Mouse (Mus musculus) kidney, adult 9 months (tissue): ENCODE data around the gene Fkbp10.

Experiments used
- DNase-seq: peaks from one replicate; pipeline ENCODE4 v3.0.0; 2022

Gene Fkbp10

DNA sequence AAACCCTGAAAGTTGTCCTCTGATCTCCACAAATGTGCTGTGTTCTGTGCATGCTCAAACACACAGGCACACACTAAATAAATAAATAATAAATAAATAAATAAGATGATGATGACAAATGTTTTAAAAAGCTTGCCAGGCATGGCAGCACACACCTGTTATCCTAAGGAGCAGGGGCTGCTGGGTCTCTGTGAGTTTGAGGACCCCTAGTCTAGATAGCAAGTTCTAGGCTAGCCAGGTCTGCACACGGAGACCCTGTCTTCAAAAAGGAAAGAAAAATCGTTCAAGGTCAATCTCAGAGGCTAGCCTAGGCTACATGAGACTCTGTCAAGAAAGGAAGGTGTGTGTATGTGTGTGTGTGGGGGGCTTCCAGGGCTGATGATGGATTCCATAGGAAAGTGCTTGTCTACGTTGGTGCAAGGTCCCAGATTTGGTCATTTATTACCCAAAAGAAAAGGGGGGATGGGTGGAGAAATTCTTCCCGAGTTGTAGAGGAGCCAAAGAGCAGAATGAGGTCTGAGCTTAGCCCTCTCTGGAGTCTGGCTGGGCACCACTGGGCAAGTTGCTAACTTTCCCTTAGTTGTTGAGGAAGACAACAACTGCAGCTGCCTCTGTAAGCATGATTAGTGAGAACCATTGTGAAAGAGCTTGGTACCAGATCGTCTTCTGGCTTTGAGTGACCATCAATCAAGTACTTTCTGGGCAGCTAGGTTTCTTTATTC lies 21.0 kb upstream of the Fkbp10 start:
- peak; percentile 80 for DNase-seq

DNA sequence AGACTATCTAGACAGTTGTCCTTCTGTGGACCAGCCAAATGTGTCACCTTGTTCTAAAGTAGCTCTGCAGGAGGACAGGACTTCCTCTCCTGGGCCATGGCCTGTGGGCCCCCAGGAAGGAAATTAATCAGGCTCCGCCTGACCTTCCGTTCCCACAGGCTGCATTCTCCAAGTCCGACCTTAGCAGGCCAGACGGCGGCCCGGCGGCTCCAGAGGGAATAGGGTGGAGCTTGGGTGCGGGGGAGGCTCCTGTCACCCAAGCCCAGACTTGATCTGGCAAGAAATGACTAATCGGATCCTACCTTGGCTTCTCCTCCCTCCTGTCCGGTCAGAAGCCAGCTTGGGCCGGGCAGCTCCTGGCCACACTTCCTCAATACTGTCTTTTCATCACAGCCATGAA lies 20.3 kb upstream of the Fkbp10 start:
- peak; percentile 95 for DNase-seq

DNA sequence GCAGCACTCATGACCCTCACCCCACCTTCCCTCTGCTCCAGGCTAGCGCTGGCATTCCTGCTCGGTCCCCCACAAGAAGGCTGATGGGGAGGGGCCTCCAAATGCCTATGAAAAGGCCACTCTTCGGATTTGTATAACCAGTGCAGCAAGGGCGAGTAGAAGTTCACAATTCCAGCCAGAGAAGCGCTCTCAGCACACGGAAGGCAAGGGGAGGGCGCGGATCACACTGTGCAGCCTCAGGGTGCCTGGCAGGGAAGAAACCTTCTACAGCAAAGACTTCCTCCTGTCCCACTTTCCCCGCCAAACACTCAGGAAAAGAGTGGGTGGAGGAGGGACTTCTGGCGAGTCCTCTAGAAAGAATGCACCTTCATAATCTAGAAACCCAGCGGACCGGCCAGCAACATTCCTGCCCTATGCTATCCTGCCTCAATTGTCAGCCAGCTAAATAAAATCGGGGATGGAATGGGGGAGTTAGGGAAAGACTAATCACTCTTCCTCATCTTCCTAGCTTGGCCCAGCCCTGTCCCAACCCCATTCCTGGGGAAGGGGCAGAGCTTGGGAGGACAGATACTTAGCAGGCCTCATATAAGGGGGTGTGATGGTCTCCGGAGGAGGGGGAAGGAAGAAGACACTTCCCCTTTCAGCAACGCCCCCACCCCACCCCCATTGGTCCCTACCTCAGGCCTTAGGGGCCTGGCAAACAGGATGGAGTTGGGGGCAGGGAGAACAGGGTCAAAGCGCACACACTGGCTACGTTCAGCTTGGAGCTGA lies 19.5 kb upstream of the Fkbp10 start:
- peak; percentile 69 for DNase-seq

DNA sequence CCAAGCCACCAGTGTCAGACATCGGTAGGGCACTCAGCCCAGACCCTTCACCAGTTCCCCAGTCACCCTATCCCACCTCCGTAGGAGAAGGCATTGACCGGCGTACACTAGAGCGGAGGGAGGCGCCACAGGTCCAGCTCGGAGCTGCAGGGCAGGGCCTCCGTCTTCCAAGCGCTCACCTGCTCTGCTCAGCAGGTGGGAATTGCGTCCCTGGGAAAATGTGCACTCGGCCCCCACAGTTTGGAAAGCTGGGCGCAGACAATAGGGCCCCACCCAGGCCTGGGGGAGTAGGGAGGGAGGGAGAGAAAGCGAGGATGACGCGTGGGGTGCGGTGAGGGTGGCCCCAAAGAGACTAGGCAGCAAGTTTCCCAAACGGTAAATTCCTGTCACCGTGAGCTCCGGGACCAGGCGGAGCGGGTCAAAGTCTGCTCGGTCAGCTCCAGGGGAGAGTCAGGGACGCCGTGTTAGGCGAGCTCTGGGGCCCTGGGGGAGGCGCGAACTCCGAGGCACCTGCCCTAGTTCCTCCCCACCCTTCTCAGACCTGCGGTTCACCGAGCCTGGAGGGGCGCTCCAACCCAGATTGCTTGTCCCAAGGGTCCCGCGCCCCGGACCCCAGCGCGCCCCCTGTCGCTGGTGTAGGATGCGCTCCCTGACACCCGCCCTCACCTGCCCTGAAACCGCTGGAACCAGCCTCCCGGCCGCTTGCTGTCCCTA lies 18.5 kb upstream of the Fkbp10 start:
- peak; percentile 78 for DNase-seq

DNA sequence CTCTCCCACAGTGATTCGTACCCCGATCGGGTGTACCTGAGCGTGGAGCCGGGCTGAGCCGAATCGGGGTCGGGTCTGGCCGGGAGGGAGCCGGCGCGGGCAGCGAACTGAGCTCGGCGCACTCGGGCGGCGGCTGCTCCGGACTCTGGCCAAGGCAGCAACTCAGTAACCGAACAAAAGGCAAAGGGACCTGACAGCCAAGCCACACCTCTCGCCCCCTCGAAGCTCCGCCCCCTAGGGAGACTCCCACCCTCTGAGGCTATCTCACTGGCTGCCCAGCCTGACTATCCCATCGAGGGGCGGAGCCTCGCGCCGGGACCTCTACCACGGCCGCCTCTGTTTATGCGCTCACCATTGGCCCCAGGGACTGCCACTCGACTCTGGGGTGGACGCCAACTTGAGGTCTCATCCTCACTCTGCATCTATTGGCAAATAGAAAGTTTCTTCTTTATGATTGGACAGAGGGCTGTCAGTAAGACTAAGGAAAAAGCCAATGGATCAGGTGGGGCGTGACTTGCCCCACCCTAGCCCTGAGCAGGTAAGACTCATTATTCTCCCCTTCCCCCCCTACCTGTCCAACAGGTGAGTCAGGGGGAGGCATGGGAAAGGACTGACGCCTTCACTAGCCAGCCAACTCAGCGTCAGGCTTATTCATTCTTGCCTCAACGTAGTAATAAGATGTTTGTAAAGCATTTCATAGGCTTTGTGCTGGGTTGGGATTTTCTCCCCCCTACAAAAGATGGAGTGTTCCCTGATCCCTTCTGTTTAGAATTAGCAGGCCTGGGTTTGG lies 17.7 kb upstream of the Fkbp10 start, which contains the start of gene Jup:
Gene Jup (minus strand): TSS at position 164 of the 790 bp plus-strand sequence.
- DNase-seq, result peak; percentile 100

DNA sequence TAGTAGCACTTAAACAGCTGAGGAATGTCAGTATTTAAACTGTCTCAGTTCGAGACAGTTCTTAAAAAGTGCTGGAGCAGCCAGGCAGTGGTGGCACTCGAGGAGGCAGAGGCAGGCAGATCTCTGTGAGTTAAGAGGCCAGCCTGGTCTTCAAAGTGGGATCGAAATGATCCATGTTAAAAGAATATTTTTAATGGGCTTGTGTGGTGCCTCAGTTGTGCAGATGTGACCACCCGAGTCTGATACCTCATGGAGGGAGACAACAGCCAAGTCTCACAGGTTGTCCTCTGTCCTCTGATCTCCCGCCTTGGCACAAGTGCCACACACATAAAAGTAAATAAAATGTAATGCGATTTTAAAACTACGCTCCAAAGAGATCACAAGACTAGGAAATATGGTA lies 17.0 kb upstream of the Fkbp10 start:
- DNase-seq, result no peak

DNA sequence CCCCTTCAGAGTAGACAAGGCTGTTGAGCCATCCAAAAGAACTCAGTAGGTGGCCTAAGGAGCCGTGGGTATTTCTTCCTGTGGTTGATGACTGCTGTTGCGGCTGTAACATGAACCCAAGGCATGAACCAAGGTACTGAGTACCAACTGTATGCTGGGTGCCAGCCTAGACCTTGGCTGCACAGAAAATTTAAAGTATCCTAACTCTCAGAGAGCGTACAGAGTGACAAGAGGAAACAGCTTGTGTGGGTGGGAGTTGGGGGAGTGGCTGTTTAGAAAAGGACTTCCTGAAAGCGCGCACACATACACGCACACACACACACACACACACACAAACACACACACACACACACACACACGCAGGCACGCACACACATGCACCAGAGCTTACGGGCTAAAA lies 16.2 kb upstream of the Fkbp10 start:
- DNase-seq, result no peak

DNA sequence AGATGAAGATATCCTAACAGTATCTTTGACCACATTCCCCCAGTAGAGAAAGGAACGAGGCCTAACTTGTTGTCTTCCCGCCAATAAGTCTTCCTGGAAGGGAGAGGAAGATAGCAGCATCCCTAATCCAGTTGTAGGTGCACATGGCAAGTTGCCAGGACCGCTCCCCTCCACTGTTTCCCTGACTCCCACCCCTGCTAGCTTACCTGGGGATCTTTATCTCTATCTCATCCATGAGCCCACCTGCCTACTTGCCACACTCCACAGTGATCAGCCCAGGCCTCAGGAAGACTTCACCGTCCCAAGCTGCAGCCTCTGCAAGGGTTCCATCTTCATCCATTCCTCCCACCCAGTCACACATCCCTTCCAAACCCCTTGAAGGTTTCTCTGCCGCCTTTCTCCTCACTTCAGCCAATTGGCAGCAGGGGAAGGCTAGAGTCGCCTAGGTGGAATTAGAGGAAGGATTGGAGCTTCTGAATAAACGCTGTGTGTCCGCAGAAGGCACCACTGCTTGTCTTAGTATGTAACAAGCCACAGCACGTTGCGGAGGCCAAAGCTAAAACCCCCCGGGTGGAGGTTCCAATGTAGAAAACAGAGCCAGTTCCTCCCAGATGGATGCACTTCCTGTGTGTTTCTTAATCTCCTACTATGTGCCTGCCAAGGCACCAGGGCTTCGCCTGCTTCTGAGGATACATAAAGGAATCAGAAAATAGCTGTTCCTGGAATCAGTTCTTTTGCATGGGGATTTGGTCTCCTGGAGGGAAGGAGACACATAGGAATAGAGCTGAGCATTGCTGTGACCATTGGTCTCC lies 15.6 kb upstream of the Fkbp10 start:
- DNase-seq, result no peak

DNA sequence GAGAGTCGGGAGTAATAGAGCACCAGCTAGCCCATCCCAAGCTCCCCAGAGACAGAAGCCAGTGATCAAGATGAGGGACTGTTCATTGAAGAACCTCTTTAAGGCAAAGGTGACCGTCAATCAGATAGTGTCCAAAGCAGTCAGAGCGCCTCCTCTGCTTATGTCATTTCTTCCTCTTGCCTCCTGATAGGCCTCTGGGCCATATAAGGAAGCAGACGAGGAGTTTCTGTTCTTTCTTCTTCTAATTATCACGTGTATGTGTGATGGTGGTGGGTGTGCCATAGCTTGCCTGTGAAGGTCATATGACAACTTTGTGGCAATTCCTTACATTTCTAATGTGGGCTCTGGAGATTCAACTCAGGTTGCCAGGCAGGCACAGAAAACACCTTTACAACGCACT lies 14.7 kb upstream of the Fkbp10 start:
- no peak for DNase-seq

DNA sequence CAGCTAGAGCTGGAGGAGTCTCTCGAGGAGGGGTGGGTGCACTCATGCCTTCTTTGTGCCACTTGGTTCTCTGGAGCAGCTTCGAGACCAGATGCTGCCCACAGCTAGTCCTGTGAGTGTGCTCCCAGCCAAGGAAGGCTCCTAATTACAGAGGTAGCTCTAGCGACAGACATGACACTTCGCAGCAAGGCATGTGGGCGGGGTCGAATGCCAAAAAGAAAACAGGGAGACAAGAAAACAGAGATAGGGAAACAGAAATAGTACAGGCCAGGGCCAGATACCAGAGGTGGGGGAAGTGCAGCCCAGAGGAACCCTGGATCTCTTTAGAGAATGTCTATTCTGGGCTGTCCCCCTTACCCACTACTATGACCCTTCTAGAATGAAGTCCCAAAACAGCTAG lies 13.3 kb upstream of the Fkbp10 start:
- DNase-seq, result no peak

DNA sequence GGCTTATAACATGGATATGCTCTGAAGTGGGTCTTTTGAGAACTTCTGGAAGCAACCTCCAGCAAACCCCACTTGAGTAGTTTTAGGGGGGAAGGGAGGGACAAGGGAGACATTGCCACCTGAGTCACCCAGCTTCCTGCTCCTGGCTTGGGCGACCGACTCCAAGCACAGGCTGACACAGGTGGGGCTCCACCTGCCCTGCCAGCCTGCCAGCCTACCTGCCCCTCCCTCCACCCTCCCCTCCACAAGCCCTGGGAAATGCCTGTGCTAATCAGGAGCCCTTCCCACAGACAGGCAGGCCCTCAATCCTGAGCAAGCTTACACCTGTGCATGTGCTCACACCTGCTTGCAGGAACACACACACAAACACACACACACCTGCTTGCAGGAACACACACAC lies 12.8 kb upstream of the Fkbp10 start:
- no peak for DNase-seq

DNA sequence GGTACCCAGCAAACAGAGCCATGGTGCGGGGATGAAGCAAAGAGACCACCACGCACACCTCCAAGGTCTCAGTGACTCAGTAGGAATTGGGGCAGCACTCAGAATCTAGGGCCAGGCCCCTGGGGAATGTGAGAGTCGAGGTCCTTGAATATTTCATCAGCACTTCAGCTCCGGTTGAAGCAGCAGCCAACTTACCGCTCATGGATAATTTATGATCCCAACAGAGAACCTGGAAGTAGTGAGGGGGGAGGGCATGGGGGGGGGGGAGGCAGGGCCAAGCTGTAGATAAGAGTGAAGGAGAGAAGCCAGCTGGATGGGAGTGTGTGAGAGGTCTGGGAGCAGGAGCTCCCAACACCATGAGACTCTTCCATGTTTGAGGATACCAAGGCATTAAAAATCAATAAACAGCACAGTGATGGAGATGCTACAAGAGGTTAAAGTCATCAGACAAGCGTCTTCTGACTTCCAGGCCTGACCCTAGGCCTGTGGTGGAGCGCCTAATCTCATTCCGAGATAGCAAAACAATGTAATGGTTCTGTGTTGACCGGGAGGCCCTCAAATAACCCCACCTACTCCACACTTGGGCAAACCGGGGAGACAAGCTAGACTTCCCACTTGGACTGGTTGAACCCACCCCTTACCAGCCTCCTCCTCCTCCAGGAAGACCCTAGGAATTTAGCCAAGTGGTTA lies 11.9 kb upstream of the Fkbp10 start:
- DNase-seq, result no peak

DNA sequence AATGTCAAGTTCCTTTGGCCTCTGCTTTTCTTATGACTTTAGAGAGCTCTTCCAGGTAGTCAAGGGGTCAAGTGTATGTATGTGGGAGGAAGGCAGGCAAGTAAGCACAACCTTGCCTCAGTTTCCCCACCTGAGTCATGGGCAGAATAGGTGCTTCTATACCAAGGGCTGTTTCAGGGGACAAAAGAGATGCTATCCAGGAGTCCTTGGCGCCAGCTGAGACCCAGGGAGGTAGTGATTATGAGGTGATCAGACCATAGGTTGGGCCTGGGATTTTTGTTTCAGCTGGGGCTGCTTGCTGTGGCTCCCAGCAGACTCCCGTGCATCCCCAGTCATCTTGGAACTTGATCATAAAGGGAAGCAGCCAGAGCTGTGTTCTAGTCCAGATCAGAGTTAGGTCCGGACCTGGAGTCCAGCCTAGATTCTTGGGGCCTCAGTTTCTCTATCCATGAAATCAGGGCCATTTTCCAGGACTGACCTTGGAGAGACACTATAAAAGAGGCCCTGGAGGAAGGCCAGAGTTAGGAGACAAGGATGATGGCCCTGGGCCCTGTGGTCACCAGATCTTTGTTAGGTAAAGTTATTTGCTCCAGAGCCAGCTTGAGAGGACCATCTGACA lies 10.9 kb upstream of the Fkbp10 start:
- no peak for DNase-seq

DNA sequence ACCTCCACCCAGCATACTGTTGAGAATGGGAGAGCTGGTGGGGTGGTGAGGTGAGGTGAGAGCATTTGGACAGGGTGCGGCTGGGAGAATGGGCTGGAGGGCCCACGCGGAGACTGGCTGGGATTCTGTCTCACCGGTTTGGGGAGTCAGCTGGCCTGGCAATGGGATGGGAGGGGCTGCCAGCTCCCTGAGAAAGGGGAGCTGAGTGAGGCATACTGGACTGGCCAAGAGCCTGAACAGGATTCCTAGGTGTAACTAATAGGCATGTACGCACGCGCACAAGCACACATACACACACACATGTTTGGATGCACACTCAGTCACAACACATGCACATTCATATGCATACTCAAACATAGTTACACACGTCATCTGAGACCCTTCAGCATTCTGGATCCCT lies 9.2 kb upstream of the Fkbp10 start:
- no peak for DNase-seq

DNA sequence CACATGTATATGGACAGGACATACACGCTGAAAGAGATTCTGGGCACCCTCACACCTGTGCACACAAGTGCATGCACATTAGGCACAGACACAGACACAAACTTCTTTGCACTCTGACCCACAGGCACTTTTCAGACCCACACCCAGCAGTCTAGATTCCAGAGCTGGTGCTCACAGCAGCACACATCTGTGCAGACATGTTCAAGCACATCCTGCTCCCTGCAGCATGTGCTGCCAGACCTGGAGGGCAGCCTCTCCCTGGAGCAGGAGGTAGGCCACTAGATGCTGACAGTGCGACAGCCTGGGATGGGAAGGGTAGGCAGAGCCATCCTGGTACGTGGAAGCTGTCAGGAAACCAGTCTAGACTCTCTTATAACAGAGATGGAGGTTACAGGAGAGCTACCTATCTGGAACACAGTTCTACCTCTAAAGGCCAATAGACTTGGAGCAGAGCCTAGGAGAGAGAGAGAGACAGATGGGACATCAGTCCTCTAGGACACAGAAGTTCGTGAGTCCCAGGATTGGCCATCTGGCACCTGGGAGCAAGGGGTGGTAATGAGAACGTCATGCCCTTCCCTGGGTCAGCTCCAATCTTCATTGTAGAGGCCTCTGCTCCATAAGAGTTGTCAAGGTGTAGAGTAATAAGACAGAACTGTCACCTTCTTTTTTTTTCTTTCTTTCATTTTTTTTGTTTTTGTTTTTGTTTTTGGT lies 8.3 kb upstream of the Fkbp10 start:
- no peak for DNase-seq

DNA sequence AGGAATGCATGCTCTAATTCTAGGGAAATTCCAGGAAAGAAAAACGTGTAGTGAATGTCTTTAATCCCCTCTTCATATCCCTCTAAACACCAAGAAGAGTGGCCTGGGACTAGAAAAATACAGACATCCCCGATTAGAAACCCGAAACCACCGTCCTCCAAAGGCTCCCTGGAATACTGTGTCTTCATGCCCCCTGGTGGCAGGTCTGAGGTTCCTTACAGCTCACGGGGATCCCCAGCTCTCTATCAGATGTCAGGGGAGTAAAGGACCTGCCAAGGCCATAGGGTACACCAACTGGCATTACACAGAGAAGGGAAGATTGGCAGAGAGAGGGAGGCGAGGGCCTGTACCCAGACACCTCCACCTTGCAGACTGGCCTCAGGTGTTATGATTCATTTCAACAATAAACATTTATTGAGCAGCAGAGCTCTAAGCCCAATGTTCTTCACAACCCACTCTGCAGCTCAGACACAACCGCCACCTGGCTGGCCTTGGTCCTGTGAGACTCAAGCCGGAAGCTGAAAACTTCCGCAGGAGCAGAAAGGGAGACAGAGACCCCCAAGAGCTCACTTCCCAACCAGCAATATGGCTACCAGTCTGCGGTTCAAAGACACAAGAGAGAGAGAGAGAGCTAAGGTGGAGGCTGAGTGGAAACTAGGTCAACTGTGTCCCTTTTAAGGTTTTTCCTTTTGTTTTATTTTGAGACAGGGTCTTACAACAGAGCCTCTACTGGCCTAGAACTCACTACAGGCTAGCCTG lies 7.2 kb upstream of the Fkbp10 start:
- DNase-seq, result peak; percentile 87

DNA sequence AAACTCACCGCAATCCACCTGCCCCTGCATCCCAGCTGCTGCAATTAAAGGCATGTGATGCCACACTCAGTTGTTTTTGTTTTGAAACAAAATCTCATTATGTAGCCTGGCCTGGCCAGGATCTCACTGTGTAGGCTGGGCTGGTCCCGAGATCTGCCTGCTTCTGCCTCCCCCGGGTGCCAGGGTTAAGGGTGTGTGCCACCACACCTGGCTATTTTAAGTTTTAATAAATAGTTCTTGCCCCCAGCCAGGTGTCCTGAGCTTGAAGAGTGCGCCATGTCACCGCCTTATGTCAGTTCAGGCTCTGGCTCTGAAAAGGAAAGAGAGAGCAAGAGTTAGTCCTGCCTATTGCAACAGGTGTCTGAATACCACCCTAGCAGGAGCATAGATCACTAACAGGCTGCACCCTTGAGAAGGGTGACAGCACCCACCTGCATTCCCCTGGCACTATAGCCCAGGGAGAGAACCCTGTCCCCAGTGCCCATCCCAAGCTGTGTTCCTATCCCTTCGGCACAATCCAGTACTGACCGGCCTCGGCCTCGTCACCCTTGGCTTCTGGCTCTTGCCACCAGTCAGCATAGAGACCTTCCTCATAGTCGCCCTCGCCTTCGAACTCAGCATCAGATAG lies 6.5 kb upstream of the Fkbp10 start:
- DNase-seq, result no peak

DNA sequence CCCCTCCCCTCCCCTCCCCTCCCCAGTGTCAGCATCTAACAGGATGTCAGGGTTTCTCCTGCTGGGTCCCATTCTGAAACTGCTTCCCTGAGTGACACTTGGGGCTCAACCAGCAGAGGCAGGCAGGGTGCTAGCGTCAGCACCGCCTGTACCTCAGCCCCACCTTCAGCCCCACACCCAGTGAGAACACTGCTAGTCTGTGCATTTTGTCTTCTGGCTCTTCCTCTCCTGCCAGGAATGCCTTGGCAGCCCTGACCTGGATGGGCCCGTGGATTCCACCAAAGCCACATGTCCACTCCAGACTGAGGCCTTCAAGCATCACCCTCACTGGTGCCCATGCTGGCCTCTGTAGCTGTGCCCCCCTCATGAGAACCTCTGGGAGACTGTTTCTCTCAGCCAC lies 5.8 kb upstream of the Fkbp10 start:
- DNase-seq, result no peak

DNA sequence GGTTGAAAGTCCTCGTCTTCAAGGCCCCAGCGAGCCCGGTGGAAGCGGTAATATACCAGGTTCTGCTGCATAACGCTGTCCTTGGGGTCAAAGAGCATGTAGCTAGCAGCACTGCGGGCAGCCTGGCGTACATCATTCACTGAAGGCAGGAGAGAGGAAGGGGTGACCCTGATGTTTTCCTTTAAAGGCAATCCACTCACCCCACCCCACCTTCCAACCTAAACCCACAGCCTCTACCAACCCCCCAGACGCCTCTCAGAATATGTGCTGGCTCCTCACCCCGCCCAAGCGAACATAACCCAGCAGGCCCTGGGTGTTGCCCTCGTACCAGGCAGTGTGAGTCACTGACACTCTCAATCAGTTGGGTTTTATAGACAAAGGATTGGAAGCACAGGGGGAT lies 3.8 kb upstream of the Fkbp10 start:
- DNase-seq, result no peak
